Mouse (Mus musculus) spleen, adult 18-20 months (tissue): ENCODE measurements around the gene Sfn.
A peak's percentile ranks its signal among the peaks of the same experiment; 100 is the strongest.

Experiments used
- DNase-seq, 2 experiments: peaks; one replicate each; pipeline ENCODE4 v3.0.0; 2022; ENCODE audit warnings: mixed read lengths in 2 of 2

Sfn gene

DNA sequence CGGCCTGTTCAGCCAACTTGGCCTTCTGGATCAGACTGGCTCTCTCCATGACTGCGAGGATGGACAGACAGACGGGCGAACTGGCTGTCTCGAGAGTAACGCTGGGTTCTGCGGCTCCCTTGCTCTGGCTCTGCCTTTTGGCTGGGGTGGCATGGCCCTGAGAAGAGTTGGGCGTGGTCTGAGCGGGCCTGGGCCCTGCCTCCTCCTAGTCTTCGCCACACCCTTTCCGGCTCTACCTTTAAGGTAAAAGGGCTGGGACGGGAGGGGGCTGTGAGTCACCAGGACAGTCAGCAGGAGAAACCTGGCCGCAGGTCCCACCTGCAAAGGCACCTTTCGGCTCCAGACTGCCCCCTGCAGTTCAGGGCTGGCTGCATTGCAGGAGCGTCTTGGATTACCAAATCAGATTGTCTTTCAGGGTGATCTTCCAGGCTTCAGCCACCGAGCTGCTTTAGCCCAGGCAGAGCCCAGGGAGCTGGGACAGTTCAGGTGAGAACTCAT lies at the start of gene Sfn:
Sfn (minus strand) TSS at position 448 of the 498 bp plus-strand sequence.
- peak; percentile 58 to 75 for DNase-seq

DNA sequence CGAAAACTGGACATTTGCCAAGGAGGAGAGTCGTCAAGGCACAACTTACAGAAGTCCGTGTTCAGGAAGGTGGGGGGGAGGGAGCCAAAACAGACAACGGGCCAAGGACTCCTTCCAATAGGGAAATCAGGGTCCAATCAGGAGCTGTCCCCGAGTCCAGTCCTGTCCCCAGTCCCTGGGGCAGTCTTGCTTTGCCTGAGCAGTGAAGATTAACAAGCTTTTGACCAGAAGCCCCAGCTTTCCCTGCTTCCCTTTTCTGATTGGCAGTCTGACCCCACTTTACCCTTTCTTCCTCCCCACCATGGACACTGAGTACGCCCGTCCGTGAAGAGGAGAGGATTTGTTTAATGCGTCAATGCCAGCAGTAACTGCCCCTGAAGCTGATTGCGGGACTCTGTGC lies 49.5 kb upstream of the Sfn start:
- no peak for DNase-seq

DNA sequence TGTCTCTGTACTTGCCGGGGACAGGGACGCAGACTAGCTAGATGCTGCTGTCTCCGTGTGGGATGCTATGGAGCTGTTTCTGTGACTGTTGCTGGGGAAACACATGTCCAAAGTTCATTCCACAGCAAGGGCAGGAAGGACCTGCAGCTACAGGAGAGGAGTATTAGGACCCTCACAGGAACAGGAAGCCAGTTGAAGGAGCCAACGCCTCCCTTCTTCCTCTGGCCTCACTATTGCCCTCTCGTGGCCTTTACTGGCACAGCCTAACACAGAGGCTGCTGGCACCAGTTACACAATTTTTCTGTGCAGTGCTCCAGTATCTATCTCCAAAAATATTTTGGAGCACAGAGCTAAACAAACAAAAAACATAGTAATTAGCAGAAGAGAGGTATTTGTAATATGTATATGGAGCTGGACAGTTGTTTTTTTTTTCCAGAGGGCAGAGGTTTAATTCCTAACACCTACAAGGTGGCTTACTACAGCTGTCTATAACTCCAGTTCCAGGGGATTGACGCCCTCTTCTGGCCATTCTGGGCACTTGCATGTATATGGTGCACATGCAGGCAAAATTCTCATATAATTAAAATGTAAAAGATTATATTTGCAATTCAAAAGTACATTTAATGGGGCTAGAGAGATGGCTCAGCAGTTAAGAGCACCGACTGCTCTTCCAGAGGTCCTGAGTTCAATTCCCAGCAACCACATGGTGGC lies 48.2 kb upstream of the Sfn start, which contains the start of gene Zdhhc18:
Zdhhc18 (minus strand) TSS at position 166 of the 711 bp plus-strand sequence.
- peak; percentile 73 to 86 for DNase-seq

DNA sequence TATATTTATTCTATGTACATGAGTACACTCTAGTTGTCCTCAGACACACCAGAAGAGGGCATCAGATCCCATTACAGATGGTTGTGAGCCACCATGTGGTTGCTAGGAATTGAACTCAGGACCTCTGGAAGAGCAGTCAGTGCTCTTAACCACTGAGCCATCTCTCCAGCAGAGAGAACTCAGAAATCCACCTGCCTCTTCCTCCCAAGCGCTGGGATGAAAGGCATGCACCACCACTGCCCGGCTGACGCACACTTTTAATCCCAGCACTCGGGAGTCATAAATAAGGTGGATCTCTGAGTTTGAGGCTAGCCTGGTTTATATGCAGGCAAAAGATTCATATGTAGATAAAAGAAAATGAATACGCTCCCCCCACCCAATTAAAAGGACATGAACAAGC lies 47.5 kb upstream of the Sfn start:
- peak in 1 of 2 experiments; percentile 1 for DNase-seq

DNA sequence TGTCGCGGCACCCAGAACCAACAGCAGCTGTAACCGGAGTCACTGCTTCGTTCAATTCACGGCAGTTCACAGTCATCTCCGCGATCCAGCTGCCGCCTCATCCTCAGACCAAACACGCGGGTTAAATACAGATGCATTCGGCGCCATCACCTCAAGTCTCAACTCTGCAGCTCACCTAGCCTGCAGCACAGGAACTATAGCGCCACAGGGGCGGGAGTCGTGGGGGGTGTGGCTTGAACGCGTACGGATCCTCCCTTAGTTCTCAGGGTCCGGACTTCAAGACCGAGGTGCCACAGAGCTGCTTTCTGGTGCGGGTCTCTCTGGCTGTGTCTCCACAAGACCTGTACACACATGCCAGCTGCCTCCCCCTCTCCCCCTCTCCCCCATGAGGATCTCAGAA lies 43.7 kb upstream of the Sfn start:
- DNase-seq = no peak

DNA sequence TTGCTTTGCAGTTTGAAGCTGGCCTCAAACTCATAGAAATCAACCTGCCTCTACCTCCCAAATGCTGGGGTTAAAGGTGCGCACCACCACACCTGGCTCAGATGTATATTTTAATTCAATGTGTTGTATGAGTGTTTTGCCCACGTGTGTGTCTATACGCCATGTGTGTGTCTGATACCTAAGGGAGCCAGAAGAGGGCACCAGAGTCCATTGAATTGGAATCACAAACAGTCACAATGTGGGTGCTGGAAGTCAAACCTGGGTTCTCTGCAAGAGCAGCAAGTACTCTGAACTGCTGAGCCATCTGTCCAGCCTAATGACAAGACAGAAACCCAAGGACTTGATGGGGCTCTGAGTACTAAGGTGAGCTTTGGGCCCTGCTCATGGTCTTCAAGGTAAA lies 43.2 kb upstream of the Sfn start:
- no peak for DNase-seq

DNA sequence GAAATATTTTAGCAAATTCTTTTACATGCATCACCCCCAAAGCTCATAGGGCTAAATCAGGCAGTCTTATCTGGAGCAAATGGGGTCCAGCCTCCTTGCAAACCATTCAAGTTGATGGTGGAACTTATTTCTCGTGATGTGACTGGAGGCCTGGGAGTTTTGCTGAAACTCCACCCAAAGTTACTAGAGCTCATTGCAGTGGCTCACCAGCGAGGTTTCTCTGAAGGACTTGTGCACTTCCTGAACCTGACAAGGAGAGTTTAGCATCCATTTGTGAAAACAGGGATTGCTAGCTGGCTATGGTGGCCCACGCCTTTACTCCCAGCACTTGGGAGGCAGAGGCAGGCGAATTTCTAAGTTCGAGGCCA lies 32.1 kb upstream of the Sfn start:
- no peak for DNase-seq

DNA sequence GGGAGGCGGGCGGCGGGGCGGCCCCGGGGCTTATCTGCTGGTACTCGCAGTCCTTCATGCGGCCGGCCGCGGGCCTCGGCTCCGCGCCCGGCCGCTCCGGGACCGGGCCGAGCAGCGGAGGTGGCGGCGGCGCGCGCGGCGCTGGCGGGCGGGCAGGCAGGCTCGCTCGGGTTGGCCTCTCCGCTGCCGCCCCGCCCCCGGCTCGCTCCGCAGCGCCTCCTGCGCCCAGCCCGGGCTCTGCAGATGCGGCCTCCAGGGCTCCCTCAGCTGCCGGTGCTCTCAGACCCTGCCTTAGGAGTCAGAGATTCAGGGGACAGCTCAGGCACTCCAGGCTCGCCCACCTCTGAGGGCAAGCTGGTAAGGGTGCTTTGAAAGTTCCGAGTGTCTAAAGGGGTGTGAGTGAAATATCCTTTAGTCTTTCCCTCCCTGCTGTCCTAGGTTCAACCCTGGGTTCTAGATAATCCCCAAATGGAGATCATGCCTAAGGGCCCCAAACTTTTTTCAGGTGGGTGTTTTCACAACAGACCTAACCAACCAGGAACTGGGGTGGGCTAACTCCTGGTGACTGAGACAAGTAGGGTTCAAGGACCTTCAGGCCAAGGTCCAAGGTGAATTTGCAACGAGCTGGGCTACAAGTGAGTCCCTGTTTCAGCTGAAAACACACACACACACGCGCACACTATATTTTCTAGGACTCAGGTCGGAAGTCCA lies 31.5 kb upstream of the Sfn start:
- DNase-seq = peak; percentile 87 to 97

DNA sequence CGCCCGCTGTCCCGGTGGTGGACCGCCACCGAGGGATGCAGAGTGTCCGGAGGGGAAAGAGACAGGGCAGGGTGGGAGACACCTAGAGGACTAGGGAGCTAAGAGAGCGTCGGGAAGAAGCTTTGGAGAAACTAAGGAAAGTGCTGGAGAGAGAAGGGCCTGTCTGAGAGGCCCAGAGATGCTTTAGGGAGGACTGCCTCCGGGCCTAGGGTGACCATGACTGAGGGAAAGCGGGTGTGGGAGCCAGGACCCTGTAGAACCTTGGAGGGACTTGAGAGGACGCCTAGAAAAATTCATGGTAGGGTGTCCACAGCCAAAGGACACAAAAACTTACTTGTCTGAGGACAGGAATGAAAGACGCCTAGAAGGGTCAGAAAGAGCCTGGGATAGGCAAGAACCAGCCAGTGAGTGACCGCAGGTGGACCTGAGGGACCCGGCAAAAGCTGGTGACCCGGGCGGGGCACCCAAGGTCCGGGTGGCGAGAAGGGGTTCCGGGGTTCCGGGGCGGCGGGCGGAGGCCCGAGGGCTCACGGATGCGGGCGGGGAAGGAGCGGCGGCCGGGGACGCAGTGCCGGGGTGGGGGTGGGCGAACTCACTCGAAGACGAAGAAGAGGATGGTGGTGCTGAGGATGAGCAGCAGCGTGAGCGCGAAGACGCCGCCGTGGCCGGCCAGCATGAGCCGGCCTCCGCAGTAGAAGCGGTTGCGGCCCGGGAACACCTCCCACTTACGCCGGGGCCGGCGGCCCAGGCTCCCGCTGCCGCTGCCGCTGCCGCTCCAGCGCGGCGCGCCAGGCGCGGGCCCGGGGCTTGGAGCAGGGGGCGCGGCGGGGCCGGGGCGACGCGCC lies 30.7 kb upstream of the Sfn start:
- peak in 1 of 2 experiments; percentile 58 for DNase-seq

DNA sequence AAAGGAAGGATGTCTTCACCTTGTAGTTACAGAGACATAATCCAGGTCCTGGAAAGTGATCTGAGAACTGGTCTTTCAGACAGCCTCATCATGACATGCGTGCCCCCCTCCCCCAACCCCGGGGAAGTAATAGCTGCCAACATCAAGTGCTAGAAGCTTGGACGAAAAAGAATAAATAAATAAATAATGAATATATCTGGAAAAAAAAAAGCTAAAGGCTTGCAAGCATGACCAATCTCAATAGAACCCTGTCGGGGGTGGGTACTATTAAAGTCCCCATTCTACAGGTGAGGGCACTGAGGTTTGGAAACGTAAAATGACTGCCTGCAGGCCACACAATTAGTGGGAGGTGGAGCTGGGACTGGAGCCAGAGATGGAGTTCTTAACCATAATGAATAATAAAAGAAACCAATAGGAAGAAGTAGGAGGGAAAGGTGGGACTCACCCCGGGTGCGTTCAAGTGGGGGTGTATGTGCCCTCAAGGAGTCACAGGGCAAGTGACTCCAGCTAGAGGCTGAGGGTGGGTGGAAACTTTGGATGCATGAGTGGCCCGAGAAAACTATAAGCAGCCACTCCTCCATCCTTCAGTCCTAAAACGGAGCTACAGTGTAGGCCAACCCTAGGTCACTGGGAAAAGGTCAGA lies 29.9 kb upstream of the Sfn start:
- DNase-seq = no peak

DNA sequence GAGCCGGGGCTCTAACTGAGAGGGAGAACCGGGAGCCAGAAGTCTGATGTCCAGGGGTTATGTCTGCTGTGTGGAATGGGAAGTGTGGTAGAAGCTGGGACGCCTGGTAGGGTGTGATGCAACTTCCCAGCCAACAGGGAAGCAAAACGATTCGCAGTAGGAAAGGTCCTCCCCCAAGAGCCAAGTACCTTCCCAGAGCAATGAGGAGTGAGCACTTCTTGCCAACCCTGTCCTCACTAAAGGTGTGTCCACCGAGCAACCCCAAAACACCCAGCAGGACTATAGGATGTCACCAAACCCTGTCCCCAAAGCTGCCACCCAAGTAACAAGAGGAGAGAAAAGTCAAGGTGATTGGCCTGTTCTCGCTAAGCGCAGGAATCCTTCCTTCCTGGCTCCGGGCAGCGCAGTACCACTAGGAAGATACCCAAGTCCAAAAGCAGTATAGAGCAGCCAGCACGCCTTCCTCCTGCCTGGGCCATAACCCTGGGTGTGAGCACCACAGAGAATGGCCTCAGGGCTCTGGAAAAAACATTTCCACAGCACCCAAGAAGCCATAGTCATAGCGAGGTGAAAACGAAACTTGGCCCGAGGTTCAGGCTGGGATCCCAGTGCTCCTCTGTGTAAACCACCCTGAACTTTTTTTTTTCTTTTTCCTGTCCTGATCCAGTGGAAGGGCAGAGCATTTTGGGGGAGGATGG lies 29.3 kb upstream of the Sfn start:
- DNase-seq = no peak

DNA sequence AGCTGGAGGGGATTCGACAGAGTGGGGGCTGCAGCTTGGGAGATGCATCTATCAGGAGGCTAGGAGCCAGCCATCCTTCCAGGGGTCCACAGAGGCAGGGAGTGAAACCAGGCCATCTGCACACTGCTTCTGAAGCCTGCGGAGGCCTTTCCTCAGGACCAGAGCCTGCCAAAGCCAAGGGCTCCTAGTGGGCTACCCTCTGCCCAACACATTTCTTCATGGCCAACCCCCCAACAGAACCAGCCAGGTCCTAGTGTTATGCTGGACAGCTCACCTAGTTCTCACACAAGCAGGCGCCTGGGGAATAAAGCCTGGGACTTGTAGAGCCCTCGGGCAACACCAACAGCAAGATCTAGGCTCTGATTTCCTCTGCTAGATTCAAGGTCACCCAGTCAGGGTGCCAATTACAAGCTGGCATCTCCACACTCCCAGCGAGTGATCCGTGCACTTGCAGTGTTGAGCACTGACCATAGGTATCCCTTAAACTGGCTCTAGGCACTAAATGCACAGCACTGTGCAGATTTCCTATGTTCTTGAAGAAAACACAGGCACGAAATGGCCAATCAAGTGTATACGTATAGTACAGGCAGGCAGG lies 28.5 kb upstream of the Sfn start:
- no peak for DNase-seq

DNA sequence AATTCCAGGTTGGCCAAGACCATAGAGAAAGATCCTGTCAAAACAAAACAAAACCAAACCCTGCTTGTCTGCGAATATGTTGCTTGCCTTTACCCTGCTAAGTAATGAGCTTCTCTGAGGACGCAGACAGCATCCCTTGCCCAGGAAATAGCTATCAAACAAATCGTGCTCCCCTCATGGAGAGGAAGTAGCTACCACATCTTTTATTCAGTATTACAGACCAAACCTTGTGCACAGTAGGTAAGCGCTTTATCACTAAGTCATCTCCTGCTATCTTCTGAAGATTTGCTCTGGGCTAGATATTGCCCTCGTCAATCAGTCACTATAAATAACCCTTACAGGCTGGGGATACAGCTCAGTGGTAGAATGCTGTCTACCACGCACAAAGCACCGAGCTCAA lies 27.2 kb upstream of the Sfn start:
- no peak for DNase-seq

DNA sequence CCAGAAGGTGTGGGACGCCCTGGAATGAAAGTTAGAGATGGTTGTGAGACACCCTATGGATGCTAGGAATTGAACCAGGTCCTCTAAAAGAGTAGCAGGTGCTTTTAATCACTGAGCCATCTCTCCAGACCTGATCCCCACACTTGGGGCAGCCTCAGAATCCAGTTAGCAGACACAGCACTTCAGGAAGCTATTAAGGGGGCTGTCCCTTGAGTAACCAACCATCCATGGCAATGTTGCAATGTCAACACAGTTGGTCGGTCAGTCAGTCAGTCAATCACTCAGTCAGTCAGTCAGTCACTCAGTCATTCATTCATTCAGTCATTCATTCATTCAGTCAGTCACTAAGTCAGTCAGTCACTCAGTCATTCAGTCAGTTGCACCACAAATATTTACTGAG lies 26.5 kb upstream of the Sfn start:
- DNase-seq = no peak

DNA sequence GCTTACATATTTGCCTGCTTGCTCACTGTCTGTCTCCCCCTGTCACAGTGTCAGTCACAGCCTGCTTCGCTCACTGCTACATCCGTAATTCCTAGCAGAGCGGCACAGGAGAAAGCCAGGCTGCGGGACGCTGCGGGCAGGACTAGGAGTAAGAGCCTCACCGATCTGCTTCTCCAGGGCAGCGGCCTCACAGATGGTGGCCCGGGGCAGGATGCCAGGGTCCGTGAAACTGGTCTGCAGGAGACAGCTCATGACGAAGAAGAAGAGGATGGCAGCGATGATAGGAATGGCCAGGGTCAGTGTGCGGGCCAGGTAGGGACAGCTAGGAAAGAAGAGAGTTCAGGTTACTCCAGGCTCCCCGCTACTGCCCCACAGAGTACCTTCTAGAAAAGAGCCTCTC lies 25.1 kb upstream of the Sfn start:
- no peak for DNase-seq

DNA sequence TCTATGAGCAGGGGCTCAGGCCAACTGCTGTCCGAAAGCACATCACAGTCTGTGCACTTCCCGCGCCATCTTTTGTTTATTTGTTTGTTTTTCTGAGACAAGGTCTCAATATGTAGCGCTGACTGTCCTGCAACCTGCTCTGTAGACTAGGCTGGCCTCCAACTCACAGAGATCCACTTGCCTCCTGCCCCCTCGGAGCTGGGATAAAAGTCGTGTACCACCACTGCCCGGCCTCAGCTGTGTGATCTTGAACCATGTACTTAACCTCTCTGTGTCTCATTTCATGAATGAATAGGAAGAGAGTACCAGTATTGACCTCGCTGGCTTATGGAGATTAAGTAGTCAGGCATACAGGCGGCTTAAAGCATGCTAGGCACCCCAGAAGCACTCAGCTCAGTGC lies 24.7 kb upstream of the Sfn start:
- DNase-seq = no peak

DNA sequence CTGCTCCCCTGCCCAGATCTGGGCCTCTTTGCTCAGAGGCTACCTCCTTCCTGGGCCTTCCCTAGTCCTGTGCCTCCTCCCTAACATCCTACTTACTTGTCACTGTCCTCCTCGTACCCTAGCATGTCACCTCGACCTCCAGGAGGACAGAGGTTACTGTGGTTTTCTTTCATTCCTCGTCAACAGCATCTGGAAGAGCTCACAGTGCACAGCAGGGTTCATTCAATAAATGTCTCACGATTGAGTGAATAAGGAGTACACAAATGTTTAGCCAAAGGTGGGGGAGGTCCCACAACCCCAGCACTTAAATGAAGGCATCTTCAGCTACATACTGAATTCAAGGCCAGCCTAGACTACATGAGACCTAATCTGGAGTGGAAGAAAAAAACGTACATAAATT lies 24.3 kb upstream of the Sfn start:
- no peak for DNase-seq

DNA sequence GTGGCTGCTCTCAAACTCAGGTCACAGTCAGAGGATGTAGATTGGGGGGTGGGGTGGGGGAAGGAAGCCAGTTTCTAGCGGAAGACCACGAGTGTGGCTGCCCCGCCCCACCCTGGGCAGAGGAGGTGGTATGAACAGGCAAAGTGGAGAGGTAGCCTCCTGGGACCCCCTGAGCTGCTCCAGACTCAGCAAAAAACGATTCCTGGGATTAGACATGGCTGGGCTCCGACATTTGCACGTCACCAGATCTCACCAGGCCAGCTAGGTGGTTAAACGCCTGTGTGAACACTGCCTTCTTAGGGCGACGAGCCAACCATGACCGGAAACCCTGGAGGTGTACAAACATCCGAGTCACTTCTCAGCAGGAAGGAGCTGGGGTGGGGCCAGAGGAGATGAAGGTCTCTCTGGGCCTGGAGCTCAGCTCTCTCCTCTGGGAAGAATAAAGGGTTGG lies 23.7 kb upstream of the Sfn start:
- peak; percentile 72 to 73 for DNase-seq

DNA sequence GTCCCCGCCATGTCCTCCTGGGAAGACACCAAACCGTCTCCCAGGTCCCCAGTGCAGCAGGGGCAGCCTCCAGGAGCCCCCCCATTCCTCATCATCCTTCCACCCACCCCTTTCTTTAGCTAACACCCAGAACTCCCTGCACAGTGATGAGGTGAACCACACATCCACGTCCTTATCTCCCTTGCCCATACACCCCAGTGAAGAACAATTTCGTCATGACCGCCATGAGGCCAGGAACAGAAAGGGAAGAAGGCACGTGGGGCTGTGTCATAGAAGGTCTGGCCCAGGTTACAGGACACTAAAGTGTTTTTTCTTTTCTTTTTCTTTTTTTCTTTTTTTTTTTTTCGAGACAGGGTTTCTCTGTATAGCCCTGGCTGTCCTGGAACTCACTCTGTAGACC lies 22.9 kb upstream of the Sfn start:
- DNase-seq = no peak

DNA sequence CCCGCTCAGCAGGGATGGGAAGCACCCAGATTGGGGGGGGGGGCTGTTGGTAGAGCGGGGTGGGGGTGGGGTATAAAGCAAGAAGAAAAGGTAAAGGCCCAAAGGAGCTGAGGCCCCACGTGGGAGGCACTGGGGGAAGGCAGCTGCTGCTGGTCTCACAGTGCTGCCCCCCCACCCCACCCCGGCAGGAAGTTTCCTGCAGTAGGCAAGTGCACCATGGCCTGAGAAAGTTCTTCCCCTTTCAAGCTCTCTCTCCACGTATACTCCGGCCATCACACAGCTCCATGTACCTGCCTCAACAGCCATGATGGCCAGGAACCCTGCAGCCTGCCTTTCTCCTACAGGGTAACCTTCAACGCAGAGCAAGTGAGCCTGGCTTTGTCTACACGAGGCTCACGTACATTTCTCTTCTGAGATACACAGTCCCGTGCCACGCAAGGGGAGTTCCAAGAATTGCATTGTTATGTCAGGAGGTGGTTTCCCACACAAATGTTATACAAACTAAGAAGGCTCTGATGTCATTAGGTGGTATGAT lies 20.3 kb upstream of the Sfn start:
- DNase-seq = peak; percentile 55 to 57

DNA sequence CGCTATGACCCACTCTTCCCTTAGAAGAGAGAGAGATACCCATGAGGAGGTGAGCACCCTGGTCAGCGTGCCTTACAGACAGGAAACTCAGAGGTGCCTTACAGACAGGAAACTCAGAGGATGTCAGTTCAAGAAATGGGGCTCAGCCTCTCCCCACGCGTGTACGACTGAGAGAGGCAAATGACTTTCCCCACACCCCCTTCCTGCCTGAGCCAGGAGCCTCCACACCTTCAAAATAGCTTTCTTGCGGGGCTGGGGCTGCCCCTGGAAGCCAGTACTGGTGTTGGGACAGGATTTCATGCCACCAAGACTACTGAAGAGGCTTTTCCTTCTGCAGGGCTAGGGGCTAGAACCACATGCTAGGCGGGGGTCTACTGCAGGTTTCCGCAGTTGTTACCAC lies 18.7 kb upstream of the Sfn start:
- DNase-seq = no peak
